Mouse (Mus musculus) gastrocnemius, adult 2 months (tissue): Measurements from ENCODE around the gene Zfp14. TPM values are rescaled to one million over a fixed set of nuclear protein-coding genes. Genes with fewer than 3 reads are reported as not detected.

Experiments used
- DNase-seq: peaks from one replicate; pipeline ENCODE4 v3.0.0; 2022
- H3K27ac ChIP-seq: fragments of 200-600 bp; 2 replicates; pipeline ENCODE4 v1.8.1; 2022; ENCODE audit warnings: mild to moderate bottlenecking
- H3K4me3 ChIP-seq: fragments of 200-600 bp; 2 replicates; pipeline ENCODE4 v1.8.1; 2022; ENCODE audit warnings: mild to moderate bottlenecking, moderate library complexity
- CTCF ChIP-seq: fragments of 200-600 bp; IDR thresholded peaks from 2 replicates; pipeline ENCODE4 v1.8.1; 2022; ENCODE audit warnings: antibody characterized with exemption, mild to moderate bottlenecking, moderate library complexity
- intact Hi-C: fragments of 180-260 bp; cut with DNase I; formaldehyde crosslinking; loops from one replicate; pipeline ENCODE4 v1.15.1; 2025
- microRNA-seq: library from miRNA; unstranded; fragments of <30 nt; microRNA quantifications from one replicate; pipeline ENCODE4 v1.2.0, GENCODE M21; 2021
- total RNA-seq, 2 experiments: library from RNA; stranded (reverse); gene quantifications; 2 replicates each; pipeline ENCODE4 v1.2.3; 2021

Zfp14 gene
- total RNA-seq, 2 experiments from 2014 or later, result 1.8 to 2.1 TPM

DNA sequence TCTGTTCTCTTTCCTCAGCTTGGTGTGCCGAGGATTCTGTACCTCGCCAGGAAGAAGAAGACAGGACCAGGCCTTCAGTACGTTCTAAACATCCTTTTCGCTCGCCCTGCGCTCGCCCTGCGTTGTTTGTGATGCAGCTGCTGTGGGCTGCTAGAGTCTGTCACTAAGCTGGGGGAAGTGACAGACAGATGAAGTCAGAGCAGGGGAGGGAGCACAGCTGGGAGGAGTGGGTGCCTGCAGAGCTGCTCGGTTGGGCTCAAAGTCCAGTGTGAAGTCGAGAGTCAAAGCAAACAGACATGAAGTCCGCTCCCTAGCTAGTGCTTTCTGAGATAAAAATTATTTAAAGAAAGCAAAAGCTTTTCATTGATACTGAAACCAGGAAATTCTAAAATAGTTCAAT, 62.1 kb downstream of the Zfp14 start:
- 0 out of 2 replicates have a peak overlapping the region, but pooled peaks have one; percentile 2 for H3K27ac ChIP-seq
- no peak overlapping the region for H3K4me3 ChIP-seq
- no peak for DNase-seq
- intact Hi-C loops, result no loop called here
- no peak for TF ChIP-seq CTCF

DNA sequence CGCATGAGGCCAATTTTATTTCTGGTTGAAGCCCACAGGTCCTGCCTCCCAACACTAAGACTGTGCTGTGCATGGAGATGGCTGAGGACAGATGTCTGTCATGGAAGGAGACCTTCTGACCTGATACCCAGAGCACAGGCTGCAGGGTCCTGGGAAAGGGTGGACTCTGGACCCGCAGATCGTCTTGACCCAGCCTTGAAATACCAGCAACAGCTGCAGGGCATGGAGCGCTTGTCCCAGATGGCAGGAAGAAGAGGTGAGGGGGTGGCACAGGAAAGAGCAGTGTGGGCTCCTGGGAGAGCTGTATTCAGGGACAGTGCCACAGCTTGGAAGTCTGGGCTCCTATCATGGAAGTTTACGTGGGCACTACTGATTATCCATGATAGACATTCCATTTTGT, 63.6 kb downstream of the Zfp14 start:
- H3K4me3 ChIP-seq, result no peak overlapping the region
- intact Hi-C loops, result no loop called here

More for the DNA sequence above, 63.6 kb downstream of the Zfp14 start:
- H3K27ac ChIP-seq, result no peak overlapping the region; the same call in 1 of the 2 replicates
- DNase-seq, result no peak
- TF ChIP-seq CTCF, result no peak

Small RNAs within 50 kb of the gene (microRNA-seq; reads per million reads assigned to microRNA genes)
- not detected for gene Gm23368

Other genes starting within 250 kb of the Zfp14 start
- 10 to 100 TPM in 1 of 2 experiments, 1 to 10 TPM in 1; 10.0 to 10.6 TPM for gene Zfp790, start 235.3 kb downstream of the Zfp14 start, total RNA-seq
- 1 to 10 TPM; 2.7 to 2.8 TPM for gene Zfp940, start 197.7 kb downstream of the Zfp14 start, total RNA-seq
- 1 to 10 TPM; 2.8 to 4.3 TPM for gene Zfp420, start 191.4 kb downstream of the Zfp14 start, total RNA-seq
- 1 to 10 TPM; 8.6 to 8.8 TPM for gene Zfp27, start 144.8 kb downstream of the Zfp14 start, total RNA-seq
- gene Zfp383, start 143.2 kb downstream of the Zfp14 start, total RNA-seq, result 1 to 10 TPM; 5.5 to 8.0 TPM
- gene Zfp74, start 97.3 kb downstream of the Zfp14 start, total RNA-seq, result 1 to 10 TPM; 5.7 to 6.6 TPM
- 10 to 100 TPM; 12.8 to 16.1 TPM for gene Zfp568, start 67.4 kb downstream of the Zfp14 start, total RNA-seq
- gene Zfp82, start 21.5 kb upstream of the Zfp14 start, total RNA-seq, result 1 to 10 TPM; 1.3 to 2.3 TPM
- gene Gm26920, start 39.0 kb upstream of the Zfp14 start, total RNA-seq, result under 1 TPM in 1 of 2 experiments, not detected in 1; 0.59 TPM
- gene Zfp566, start 39.1 kb upstream of the Zfp14 start, total RNA-seq, result 1 to 10 TPM; 1.2 to 3.4 TPM
- 10 to 100 TPM; 33.5 to 39.2 TPM for gene Zfp260, start 43.4 kb upstream of the Zfp14 start, total RNA-seq
- gene Zfp382, start 70.6 kb upstream of the Zfp14 start, total RNA-seq, result 1 to 10 TPM; 1.1 to 1.3 TPM
- gene Zfp146, start 118.4 kb upstream of the Zfp14 start, total RNA-seq, result 10 to 100 TPM; 28.5 to 32.5 TPM
- 1,000 to 10,000 TPM in 1 of 2 experiments, 100 to 1,000 TPM in 1; 850 to 1,151 TPM for gene Cox7a1, start 132.8 kb upstream of the Zfp14 start, total RNA-seq
- gene Capns1, start 147.4 kb upstream of the Zfp14 start, total RNA-seq, result 100 to 1,000 TPM; 178 to 186 TPM
- 10 to 100 TPM; 62.1 to 68.0 TPM for gene Polr2i, start 180.6 kb upstream of the Zfp14 start, total RNA-seq
- gene Tbcb, start 180.9 kb upstream of the Zfp14 start, total RNA-seq, result 10 to 100 TPM; 29.8 to 31.5 TPM
- gene Ovol3, start 184.3 kb upstream of the Zfp14 start, total RNA-seq, result not detected
- gene Thap8, start 228.7 kb upstream of the Zfp14 start, total RNA-seq, result under 1 TPM in 1 of 2 experiments, not detected in 1; 0.26 TPM
- 1 to 10 TPM; 1.7 to 3.0 TPM for gene Wdr62, start 229.0 kb upstream of the Zfp14 start, total RNA-seq
- gene Clip3, start 240.3 kb upstream of the Zfp14 start, total RNA-seq, result 1 to 10 TPM; 5.5 to 5.8 TPM